Mouse (Mus musculus): ENCODE results near the gene Bnip1.

Bnip1 gene

DNA sequence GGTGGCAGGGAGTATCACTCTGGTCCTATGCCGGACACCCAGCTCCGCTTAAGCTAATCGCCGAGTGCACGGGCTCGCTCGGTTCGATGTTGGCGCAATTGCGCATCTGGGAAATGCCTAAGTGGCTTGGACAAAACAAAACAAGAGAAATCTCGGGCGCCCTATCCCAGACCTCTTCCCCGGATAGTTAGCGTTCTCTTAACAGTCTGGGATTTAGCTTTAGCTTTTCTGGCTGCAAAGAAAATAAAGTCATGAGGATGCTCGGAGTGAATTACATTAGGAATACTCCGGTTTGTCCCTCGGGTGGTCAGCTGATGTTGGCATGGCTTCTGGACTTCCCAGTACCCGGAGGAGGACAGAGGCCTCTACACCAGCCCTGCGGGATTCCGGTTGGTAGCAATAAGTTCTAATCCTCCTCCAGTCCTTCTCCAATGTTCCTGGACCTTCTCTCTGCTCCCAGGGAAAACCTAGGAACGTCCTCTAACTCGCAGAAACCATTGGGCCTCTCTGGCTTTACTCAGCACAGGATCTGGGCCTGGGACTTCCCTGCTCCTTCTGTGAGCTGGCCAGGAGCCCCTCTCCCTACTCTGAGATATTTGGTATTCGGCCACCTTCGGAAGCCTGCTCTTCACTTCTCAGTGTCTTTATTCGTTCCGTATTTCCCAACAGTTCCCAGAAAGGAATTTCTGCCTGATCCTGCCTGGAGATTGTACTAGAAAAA, 59.0 kb downstream of the Bnip1 start:
- no peak for DNase-seq (ENCODE audit: low read depth in 2 of 2, low spot score in 2 of 2)

DNA sequence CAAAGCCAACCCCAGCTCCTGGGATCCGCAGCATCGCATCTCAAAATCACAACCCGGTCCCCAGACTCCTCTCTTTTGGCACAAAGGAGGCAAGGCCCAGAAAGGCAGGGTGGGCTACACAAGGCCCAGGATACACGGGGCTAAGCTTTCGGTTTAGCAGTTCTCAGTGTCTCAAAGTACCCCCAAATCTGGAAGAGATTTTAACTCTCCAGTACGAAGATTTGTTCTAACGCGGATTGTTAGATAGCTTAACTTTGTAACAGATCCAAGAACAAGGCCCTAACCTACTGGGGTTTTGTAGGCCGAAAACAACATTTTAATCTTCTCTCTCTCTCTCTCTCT, 59.5 kb downstream of the Bnip1 start:
- DNase-seq (ENCODE audit: low read depth in 2 of 2, low spot score in 2 of 2): no peak

DNA sequence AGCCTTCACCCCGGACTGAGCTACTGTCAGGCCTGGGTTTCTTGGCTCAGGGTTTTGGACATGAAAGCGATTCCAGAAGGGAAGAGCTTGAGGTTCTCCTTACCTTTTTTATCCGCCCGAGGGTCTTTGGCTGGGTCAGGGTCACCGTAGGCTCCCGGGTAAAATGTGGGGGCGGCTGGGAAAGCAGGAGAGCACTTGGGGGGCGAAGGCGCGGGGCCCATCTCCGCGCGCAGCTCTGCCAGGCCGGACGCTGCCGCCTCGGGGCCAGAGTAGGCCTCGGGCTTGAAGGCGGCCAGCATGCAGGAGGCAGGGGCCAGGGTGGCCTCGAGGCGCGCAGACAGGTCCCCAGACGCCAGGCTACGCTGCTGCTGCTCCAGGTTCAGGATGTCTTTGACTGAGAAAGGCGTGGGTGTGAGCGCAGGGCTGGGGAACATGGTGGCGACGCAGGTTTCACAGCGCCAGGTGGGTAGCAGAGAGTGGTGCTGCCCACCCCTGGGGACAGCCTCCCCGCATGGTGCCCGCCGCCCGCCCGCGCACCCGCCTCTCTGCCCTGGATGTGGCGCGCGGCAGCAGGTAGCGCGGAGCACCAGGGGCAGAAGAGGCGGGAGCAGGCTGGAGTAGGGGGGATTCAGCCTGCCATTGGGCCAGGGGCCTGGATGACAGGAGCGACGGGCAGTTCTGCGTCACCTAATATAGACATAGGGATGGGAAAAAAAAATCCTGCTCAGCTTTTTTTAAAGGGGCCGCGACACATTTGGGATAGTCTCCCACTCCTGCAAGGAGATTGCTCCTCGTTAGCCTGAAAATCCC, 60.3 kb downstream of the Bnip1 start:
- no peak for DNase-seq (ENCODE audit: low read depth in 2 of 2, low spot score in 2 of 2)

DNA sequence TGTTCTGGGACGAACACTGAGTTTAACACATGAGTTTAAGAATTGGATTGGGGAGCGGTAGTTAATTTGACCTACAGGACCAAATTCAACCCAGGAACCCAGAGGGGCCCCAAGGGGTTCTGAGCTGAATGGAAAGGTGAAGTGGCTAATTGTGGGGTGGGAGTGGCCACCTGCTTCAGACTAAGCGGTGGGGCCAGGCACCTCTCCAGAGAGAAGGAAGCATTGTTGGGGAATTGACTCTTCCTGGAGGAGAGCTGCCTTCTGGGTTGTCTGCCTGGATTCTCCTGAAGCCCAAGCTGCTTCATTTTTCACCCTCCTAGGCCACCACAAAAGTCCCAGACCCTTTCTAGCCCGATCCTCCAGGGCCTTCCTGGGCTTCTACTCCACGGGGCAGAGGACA, 61.1 kb downstream of the Bnip1 start:
- no peak for DNase-seq (ENCODE audit: low read depth in 2 of 2, low spot score in 2 of 2)

All from CD8-positive naive resting alpha-beta T cell, adult 2 months (primary cell).